Mouse (Mus musculus): ENCODE data around the gene Lsamp. TPM values are rescaled to one million over a fixed set of nuclear protein-coding genes. Genes with fewer than 3 reads are reported as not detected.

The Lsamp gene
- polyA plus RNA-seq, 1 experiment from 2014 or later, result 106 TPM

DNA sequence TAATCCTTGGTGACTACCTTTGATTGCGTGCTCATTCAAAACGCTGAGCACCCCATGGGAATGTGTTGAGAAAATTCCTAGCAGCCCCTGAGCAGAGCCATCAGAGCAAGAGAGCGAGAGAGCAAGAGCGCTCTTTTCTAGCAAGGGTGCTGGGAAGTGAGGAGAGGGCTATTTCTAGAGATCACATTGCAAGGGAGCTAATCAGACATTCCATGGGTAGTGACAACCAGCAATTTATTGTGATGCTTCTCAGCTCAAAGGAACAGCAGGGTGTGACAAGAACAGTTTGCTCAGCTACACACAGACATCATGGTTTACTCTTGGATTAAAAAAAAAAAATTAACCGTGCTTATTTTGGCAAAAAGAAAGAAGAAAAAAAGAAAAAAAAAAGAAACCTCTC, 487.8 kb downstream of the Lsamp start:
- Histone ChIP-seq H3K27ac (ENCODE audit: low read length) (no peak overlapping the region), H3K9ac (ENCODE audit: low read depth, low read length) (no peak overlapping the region), H3K4me3 (ENCODE audit: low read depth, low read length) (no peak overlapping the region), H3K4me2 (ENCODE audit: low read length) (no peak overlapping the region), H3K4me1 (ENCODE audit: control insufficient read depth, insufficient read depth, low read length) (peaks cover 5% of the 10 kb centered on the region), H3K27me3 (ENCODE audit: control insufficient read depth, insufficient read depth, low read depth, low read length) (no peaks in the 10 kb centered on the region), H3K36me3 (ENCODE audit: control insufficient read depth, insufficient read depth, low read length) (no peaks in the 10 kb centered on the region), H3K9me3 (replicated peaks; ENCODE audit: control insufficient read depth, low read length, poor library complexity, severe bottlenecking) (no peaks in the 10 kb centered on the region)
- no peak for ATAC-seq
- WGBS, result 58% methylated on average over 5 of the region's 5 CpGs

DNA sequence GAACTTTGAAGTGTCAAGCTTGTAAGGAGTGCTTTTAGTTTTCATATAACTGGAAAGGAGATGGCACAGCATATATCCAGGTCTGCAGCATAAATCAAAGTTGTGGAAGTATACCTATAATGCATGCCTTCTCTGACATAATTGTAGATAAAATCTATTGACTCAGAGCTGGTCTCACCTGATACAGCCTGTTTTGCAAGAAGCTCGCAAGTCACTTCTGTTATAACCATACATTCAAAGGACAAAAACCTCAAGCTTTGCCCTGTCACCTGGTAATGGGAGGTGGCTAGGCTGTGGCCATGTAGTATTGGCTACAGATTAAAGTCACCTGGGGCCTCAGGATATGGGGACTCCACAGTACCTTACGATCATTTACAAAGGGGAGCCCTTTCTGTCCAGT, 507.4 kb downstream of the Lsamp start:
- no peak overlapping the region for H3K27ac ChIP-seq (ENCODE audit: low read length)
- H3K4me1 ChIP-seq (ENCODE audit: control insufficient read depth, insufficient read depth, low read length), result no peaks in the 10 kb centered on the region
- no peak overlapping the region for H3K4me2 ChIP-seq (ENCODE audit: low read length)
- WGBS, result 94% methylated on average over 2 of the region's 2 CpGs
- H3K36me3 ChIP-seq (ENCODE audit: control insufficient read depth, insufficient read depth, low read length), result no peaks in the 10 kb centered on the region
- H3K9ac ChIP-seq (ENCODE audit: low read depth, low read length), result no peak overlapping the region
- H3K27me3 ChIP-seq (ENCODE audit: control insufficient read depth, insufficient read depth, low read depth, low read length), result no peaks in the 10 kb centered on the region
- H3K4me3 ChIP-seq (ENCODE audit: low read depth, low read length), result no peak overlapping the region
- no peak for ATAC-seq
- no peaks in the 10 kb centered on the region for H3K9me3 ChIP-seq (replicated peaks; ENCODE audit: control insufficient read depth, low read length, poor library complexity, severe bottlenecking)

DNA sequence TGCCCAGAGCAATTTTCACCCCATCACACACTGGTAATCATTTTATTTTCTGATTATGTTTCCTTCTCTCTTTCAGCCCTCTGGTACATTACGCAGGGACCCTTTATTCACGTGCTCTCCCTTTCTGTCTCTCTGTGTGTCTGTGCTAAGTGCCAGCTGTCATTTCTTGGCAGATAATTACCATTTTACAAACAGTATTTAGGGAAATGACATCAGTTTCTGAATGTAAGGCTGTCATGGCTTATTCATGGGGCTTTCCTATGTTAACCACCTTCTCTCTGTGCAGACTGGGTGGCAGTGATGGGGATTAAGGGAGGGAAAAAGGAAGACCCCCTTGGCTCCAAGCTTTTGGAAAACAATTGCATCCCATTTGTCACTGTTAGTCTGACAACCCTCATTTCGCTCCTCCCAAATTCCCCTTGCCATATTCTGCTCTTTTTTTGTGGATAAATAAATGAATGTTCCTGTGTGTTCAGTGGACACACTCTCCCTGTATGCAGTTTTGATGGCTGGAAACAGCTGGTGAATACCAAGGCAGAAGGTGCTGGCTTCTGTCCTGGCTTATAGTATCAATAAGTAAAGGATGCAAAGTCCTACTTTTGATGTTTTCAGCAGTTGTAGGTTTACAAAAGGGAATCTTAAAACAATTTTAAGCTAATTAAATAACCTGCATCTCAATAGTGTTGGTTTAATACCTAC, 520.2 kb downstream of the Lsamp start:
- no peak overlapping the region for H3K9ac ChIP-seq (ENCODE audit: low read depth, low read length)
- H3K4me1 ChIP-seq (ENCODE audit: control insufficient read depth, insufficient read depth, low read length), result peaks cover 12% of the 10 kb centered on the region
- 20% methylated on average over 3 of the region's 3 CpGs for WGBS
- H3K36me3 ChIP-seq (ENCODE audit: control insufficient read depth, insufficient read depth, low read length), result no peaks in the 10 kb centered on the region
- no peaks in the 10 kb centered on the region for H3K9me3 ChIP-seq (replicated peaks; ENCODE audit: control insufficient read depth, low read length, poor library complexity, severe bottlenecking)
- no peak overlapping the region for H3K4me2 ChIP-seq (ENCODE audit: low read length)
- peak; percentile 80 for ATAC-seq
- no peak overlapping the region for H3K4me3 ChIP-seq (ENCODE audit: low read depth, low read length)
- H3K27me3 ChIP-seq (ENCODE audit: control insufficient read depth, insufficient read depth, low read depth, low read length), result no peaks in the 10 kb centered on the region
- H3K27ac ChIP-seq (ENCODE audit: low read length), result peak overlapping the region; percentile 49; the same call in 1 of the 2 replicates

DNA sequence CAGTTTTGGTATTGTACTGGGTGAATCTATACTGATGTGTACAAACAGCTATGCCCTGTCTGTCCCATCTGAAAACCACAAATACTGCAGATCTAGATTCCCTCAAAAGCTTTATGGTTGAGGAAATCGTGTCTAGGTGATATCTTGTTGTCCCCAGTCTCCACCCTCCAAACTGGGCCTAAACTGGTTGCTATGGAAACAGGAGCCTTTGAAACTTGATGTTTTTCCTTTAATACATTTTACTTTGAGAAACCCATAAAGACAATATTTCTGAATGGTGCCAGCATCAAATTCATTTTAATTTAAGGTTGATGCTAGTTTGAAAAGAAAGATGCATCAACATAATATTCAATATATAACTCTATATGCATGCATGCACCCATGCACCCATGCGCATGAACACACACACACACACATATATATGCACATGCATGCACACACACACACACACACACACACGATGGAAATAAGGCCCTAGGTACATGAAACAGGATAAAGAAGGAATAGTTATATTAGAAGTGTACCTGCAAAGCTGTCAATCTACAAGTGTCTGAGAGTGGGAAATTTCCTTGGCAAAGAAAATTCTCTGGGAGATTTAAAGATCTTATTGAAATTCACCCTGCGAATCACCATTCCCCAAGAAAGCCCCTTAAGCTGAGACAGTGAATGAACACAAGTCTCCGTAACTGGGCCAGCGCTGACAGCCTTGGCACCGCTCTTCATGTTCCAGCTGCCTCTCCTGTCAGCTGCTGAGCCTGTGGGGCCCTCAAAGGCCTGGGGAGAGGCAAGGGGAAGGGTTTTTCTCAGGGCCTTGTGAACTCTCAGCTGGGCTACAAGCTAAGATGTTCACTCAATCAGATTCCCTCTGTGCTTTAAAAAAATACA, 525.2 kb downstream of the Lsamp start:
- 30% methylated on average over 7 of the region's 7 CpGs for WGBS
- H3K9ac ChIP-seq (ENCODE audit: low read depth, low read length), result no peak overlapping the region
- H3K27ac ChIP-seq (ENCODE audit: low read length), result peak overlapping the region; percentile 69
- peak; percentile 95 for ATAC-seq
- H3K9me3 ChIP-seq (replicated peaks; ENCODE audit: control insufficient read depth, low read length, poor library complexity, severe bottlenecking), result no peaks in the 10 kb centered on the region
- no peaks in the 10 kb centered on the region for H3K27me3 ChIP-seq (ENCODE audit: control insufficient read depth, insufficient read depth, low read depth, low read length)
- no peak overlapping the region for H3K4me2 ChIP-seq (ENCODE audit: low read length)
- H3K36me3 ChIP-seq (ENCODE audit: control insufficient read depth, insufficient read depth, low read length), result no peaks in the 10 kb centered on the region
- H3K4me3 ChIP-seq (ENCODE audit: low read depth, low read length), result no peak overlapping the region
- peaks cover 11% of the 10 kb centered on the region for H3K4me1 ChIP-seq (ENCODE audit: control insufficient read depth, insufficient read depth, low read length)

DNA sequence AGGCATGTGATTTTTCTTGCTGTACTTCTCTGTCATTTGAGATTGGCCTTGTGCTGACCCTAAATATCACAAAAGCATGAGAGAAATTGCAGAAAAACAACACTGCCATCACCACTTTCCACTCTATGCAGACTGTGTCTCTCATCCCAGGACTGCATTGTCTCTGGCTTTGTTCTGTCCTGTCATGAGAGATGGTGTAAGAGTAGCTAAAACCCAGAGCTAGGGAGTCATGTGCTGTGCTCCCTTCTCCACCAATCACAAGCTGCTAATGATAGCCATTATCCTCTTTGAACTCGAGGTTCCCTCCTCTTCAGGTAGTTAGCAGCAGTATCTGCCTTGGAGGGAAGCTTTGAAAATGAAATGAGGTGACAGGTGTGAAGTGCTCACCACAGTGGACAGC, 552.6 kb downstream of the Lsamp start:
- Histone ChIP-seq H3K9ac (ENCODE audit: low read depth, low read length) (no peak overlapping the region), H3K36me3 (ENCODE audit: control insufficient read depth, insufficient read depth, low read length) (no peaks in the 10 kb centered on the region), H3K27ac (ENCODE audit: low read length) (no peak overlapping the region), H3K4me3 (ENCODE audit: low read depth, low read length) (no peak overlapping the region), H3K4me1 (ENCODE audit: control insufficient read depth, insufficient read depth, low read length) (no peaks in the 10 kb centered on the region), H3K9me3 (replicated peaks; ENCODE audit: control insufficient read depth, low read length, poor library complexity, severe bottlenecking) (no peaks in the 10 kb centered on the region), H3K27me3 (ENCODE audit: control insufficient read depth, insufficient read depth, low read depth, low read length) (no peaks in the 10 kb centered on the region), H3K4me2 (ENCODE audit: low read length) (no peak overlapping the region)
- WGBS, result 48% methylated on average over 1 of the region's 1 CpGs
- no peak for ATAC-seq

DNA sequence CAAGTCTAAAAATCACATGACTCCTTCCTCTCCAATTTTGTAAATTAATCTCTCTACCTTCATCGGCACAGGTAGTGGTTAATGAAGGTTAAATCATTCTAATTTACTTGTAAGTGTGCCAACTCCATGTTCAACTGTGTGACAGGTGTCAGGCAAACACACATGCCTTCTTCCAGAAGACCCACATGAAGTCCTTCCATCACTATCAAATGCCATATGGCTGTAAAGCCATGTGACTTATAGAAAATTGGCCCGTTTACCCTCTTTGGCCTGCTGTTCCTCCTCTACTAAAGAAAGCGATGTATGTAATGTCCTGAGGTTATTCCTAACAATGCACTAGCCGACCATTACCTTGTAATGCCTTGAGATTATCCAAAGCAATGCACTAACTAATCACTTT, 565.5 kb downstream of the Lsamp start:
- no peak overlapping the region for H3K4me3 ChIP-seq (ENCODE audit: low read depth, low read length)
- no peaks in the 10 kb centered on the region for H3K36me3 ChIP-seq (ENCODE audit: control insufficient read depth, insufficient read depth, low read length)
- no peaks in the 10 kb centered on the region for H3K27me3 ChIP-seq (ENCODE audit: control insufficient read depth, insufficient read depth, low read depth, low read length)
- WGBS, result 88% methylated on average over 4 of the region's 4 CpGs
- no peaks in the 10 kb centered on the region for H3K9me3 ChIP-seq (replicated peaks; ENCODE audit: control insufficient read depth, low read length, poor library complexity, severe bottlenecking)
- no peak overlapping the region for H3K4me2 ChIP-seq (ENCODE audit: low read length)
- ATAC-seq, result no peak
- no peak overlapping the region for H3K27ac ChIP-seq (ENCODE audit: low read length)
- no peak overlapping the region for H3K9ac ChIP-seq (ENCODE audit: low read depth, low read length)
- H3K4me1 ChIP-seq (ENCODE audit: control insufficient read depth, insufficient read depth, low read length), result no peaks in the 10 kb centered on the region

DNA sequence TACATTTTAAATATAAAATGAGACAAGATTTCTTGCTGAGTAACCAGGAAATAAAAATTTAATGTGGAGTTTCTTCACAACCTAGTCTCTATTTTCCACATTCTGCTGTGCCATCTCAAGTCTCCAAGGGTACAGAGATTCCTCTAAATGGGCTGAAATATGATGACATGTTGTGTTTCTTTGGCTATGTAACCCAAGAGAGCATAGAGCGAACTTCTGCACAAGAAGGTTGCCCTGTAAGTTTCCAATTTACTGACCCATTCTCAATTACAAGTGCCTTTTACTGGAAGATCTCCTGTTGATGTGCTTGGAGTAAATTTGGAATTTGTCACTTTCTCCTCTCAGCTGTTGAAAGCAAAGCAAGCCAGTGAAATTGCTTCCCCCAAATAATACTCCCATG, 571.4 kb downstream of the Lsamp start:
- Histone ChIP-seq H3K4me1 (ENCODE audit: control insufficient read depth, insufficient read depth, low read length) (no peaks in the 10 kb centered on the region), H3K9me3 (replicated peaks; ENCODE audit: control insufficient read depth, low read length, poor library complexity, severe bottlenecking) (no peaks in the 10 kb centered on the region), H3K4me2 (ENCODE audit: low read length) (no peak overlapping the region), H3K36me3 (ENCODE audit: control insufficient read depth, insufficient read depth, low read length) (no peaks in the 10 kb centered on the region), H3K27me3 (ENCODE audit: control insufficient read depth, insufficient read depth, low read depth, low read length) (no peaks in the 10 kb centered on the region), H3K27ac (ENCODE audit: low read length) (no peak overlapping the region), H3K9ac (ENCODE audit: low read depth, low read length) (no peak overlapping the region), H3K4me3 (ENCODE audit: low read depth, low read length) (no peak overlapping the region)
- 97% methylated on average over 1 of the region's 1 CpGs for WGBS
- no peak for ATAC-seq

DNA sequence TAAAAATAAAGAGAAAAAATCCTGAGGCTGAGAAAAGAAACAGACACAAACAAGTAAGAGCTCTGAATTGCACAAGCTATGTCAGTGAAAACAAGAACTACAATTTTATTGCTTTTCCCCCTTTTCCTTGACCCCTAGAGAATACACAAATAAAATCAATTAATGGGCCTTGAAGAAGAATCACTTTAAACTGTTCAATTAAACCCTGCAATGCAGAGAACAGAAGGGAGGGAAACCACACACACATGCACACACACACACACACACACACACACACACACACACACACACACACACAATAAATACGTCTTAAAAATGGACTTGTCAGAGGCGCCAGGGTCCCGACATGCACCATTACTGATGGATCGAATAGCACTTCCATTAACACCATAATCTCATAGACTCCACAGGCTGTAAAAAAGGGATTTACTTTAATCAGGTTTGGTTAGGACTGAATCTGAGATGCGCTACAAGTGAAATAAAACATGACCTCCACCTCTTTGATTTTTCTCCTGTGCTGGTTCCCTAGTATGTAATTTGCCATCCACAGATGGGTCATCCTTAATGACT, 573.6 kb downstream of the Lsamp start:
- WGBS, result 58% methylated on average over 5 of the region's 5 CpGs
- Histone ChIP-seq H3K4me2 (ENCODE audit: low read length) (no peak overlapping the region), H3K27me3 (ENCODE audit: control insufficient read depth, insufficient read depth, low read depth, low read length) (no peaks in the 10 kb centered on the region), H3K4me1 (ENCODE audit: control insufficient read depth, insufficient read depth, low read length) (no peaks in the 10 kb centered on the region), H3K9ac (ENCODE audit: low read depth, low read length) (no peak overlapping the region), H3K4me3 (ENCODE audit: low read depth, low read length) (no peak overlapping the region), H3K36me3 (ENCODE audit: control insufficient read depth, insufficient read depth, low read length) (no peaks in the 10 kb centered on the region), H3K9me3 (replicated peaks; ENCODE audit: control insufficient read depth, low read length, poor library complexity, severe bottlenecking) (no peaks in the 10 kb centered on the region), H3K27ac (ENCODE audit: low read length) (no peak overlapping the region)
- ATAC-seq, result no peak

DNA sequence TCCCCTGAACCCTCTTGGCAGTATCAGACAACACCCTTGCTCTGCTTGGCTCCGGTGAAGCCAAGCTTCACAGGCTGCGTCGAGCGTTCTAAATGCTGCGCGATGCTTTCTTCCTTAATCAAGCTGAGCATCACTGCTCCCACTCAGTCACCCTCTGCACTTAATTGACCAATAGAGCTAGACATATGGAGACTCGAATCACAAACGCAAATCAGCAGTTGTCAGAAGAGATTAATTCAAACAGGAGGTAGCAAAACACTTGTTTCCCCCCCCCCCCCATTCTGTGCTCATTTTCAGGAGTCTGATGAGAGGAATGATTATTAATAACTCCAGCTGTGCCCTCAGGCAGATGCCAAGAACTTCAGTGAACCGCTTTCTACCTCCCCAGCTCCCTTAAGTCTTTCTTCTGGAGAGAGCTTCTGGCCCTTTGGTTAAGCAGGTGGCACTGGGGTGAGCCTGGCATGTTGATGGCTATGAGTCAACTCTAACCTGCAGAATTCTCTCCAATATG, 583.3 kb downstream of the Lsamp start:
- Histone ChIP-seq H3K36me3 (ENCODE audit: control insufficient read depth, insufficient read depth, low read length) (no peaks in the 10 kb centered on the region), H3K27me3 (ENCODE audit: control insufficient read depth, insufficient read depth, low read depth, low read length) (no peaks in the 10 kb centered on the region), H3K9ac (ENCODE audit: low read depth, low read length) (no peak overlapping the region), H3K4me1 (ENCODE audit: control insufficient read depth, insufficient read depth, low read length) (no peaks in the 10 kb centered on the region), H3K9me3 (replicated peaks; ENCODE audit: control insufficient read depth, low read length, poor library complexity, severe bottlenecking) (no peaks in the 10 kb centered on the region), H3K4me3 (ENCODE audit: low read depth, low read length) (no peak overlapping the region), H3K27ac (ENCODE audit: low read length) (no peak overlapping the region), H3K4me2 (ENCODE audit: low read length) (no peak overlapping the region)
- 68% methylated on average over 9 of the region's 9 CpGs for WGBS
- peak; percentile 51; the same call in 1 of the 2 replicates for ATAC-seq

Measured in midbrain, embryonic 16.5 days (tissue).